Mouse (Mus musculus) lung, postnatal 0 days (tissue): ENCODE results near the gene Ccpg1.

Experiments used
- CTCF ChIP-seq: IDR thresholded peaks from 2 replicates; pipeline ENCODE4 v1.5.1; 2016; ENCODE audit warnings: antibody characterized with exemption, mild to moderate bottlenecking
- EP300 ChIP-seq: IDR thresholded peaks from 2 replicates; pipeline ENCODE4 v1.6.1; 2016; ENCODE audit warnings: antibody characterized with exemption, mild to moderate bottlenecking, control low read depth

DNA sequence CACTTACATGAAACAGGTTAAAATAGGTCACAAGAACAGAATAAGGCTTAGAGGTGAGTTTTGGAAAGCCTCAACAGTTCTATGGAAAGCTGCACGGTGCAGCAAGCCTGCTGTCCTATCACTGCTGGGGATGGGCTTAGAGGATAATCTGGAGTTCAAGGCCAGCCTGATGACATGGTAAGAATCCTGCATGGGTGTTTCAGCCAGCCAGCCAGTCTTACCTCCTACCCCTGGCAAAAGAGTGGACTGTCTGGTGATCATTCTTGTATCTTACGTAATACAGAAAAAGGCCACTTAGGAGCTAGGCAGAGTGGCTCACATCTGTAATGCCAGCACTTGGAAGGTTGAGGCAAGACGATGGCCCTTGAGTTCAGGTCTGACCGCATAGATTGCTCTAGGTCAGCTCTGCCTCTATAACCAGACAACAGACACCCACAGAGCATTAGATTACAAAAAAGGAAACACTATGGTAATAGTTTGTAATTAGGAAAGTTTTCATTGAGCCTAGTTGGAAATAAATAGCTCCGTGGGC lies 35.4 kb downstream of the Ccpg1 start:
- TF ChIP-seq CTCF, result no peak
- TF ChIP-seq EP300, result no peak
